Mouse (Mus musculus) brain, embryonic 14.5 days (tissue): ENCODE measurements at regions not wholly inside any gene's neighbourhood (a gene's known extent, or its start where the extent isn't known, plus 50 kb on each side); places are given as distances from the start of the nearest gene placed in this dataset.

Experiments
- CTCF ChIP-seq: fragments of 200-500 bp; IDR thresholded peaks from 2 replicates; pipeline ENCODE4 v1.5.1; 2012; ENCODE audit warnings: inconsistent platforms, mild to moderate bottlenecking, moderate library complexity, borderline replicate concordance; ENCODE audit not compliant: insufficient read depth, insufficient read length; ENCODE audit errors: extremely low read depth
- POLR2A ChIP-seq: fragments of 200-500 bp; IDR thresholded peaks from 2 replicates; pipeline ENCODE4 v1.6.1; 2012; ENCODE audit warnings: mild to moderate bottlenecking, inconsistent platforms, borderline replicate concordance; ENCODE audit not compliant: poor library complexity, insufficient read depth, insufficient read length, severe bottlenecking; ENCODE audit errors: extremely low read depth

DNA sequence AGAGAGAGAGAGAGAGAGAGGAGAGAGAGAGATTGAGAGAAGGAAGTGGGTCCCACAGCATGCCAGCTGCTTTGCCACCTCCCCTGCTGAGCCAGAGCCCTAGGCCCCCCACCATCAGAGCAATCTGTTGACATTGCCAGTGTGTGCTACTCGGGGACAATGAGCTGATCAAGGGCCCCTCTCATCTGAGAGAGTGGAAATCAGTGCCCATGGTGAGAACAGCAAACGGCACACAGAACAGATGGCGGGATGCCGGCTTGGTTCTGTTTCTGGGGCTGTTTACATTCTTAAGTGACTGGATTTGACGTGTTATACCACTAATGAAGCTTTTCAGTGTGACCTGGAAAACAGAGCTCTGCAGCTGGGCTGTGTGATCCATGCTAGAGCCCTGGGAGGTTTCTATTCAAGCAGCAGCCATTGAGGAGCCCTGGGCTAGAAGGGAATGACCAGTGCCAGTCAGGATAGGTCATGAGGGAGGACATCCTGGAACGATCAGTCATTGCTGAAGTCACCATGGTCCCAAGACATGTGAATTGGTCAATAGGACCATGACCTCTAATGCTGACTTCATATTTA is 296.0 kb downstream of the Irx2 start:
- TF ChIP-seq CTCF: no peak
- TF ChIP-seq POLR2A: no peak
